Mouse (Mus musculus) midbrain, embryonic 10.5 days (tissue): ENCODE measurements around the gene Man2b1. TPM values are rescaled to one million over a fixed set of nuclear protein-coding genes. Genes with fewer than 3 reads are reported as not detected.

Experiments used
- DNase-seq: peaks from one replicate; pipeline ENCODE4 v3.0.0-alpha.2; 2017; ENCODE audit warnings: low spot score
- H3K27ac ChIP-seq: fragments of 300-500 bp; sonication (generic); replicated peaks from 2 replicates; pipeline ENCODE4 v1.5.1; 2016; ENCODE audit warnings: mild to moderate bottlenecking
- H3K27me3 ChIP-seq: fragments of 300-500 bp; sonication (generic); 2 replicates; pipeline ENCODE4 v1.6.1; 2016; ENCODE audit warnings: low read depth, mild to moderate bottlenecking; ENCODE audit not compliant: poor library complexity, severe bottlenecking
- H3K36me3 ChIP-seq: fragments of 300-500 bp; sonication (generic); 2 replicates; pipeline ENCODE4 v1.6.1; 2016; ENCODE audit warnings: mild to moderate bottlenecking, moderate library complexity
- H3K4me1 ChIP-seq: fragments of 300-500 bp; sonication (generic); 2 replicates; pipeline ENCODE4 v1.6.1; 2016
- H3K4me3 ChIP-seq: fragments of 300-500 bp; sonication (generic); 2 replicates; pipeline ENCODE4 v1.5.1; 2016; ENCODE audit warnings: mild to moderate bottlenecking, moderate library complexity
- H3K9me3 ChIP-seq: fragments of 300-500 bp; sonication (generic); replicated peaks from 2 replicates; pipeline ENCODE4 v1.6.1; 2016; ENCODE audit warnings: mild to moderate bottlenecking
- WGBS: fragments of 180-500 bp; shearing (Covaris S2); methylation state at CpG from one replicate; pipeline ENCODE4 v1.1.7; 2016; 5-methylcytosine and 5-hydroxymethylcytosine counted together
- polyA plus RNA-seq: library from polyadenylated mRNA; unstranded; fragments of >200 nt; fragmentation: Nextera tagmentation; extraction: Ambion mirVana; gene quantifications from 2 replicates; pipeline ENCODE4 v1.2.1, GENCODE M21; 2016

The Man2b1 gene
- polyA plus RNA-seq, result 23.5 and 23.7 TPM in 2 replicates

DNA sequence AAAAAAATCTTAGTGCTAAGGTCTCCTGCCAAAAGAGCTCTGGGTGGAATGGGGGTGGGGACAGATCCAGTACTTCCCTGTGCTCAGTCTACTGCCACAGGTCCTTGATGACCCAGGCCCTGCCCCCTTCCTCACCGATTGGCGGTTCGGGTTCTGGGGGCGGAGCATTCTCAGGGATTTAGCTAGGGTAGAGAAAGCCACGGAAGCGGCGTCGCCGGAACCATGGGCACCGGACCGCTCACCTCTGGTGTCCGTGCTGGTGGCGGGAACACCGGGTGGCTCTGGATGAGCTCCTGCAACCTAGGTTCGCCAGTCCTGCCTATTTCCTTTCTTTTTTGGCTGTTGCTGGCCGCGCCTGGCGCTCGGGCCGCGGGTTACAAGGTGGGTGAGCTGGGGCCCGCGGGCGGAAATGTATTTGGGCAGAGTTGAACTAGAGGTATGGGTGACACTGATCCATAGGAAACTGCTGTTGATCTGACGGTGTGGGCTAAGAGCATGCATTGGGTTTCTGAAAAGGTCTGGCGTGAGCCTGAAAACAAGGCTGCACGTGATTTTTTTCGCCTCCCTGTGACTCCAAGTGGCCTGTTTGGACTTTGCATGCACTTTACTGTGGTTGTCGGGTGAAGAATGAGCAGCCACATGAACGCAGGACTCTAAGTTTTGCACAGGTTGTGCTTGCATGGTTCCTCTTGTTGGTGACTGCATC lies at the start of gene Man2b1:
Man2b1 (plus strand) TSS at position 163 of the 706 bp plus-strand sequence.
- H3K4me1 ChIP-seq, result peaks cover 42% of the 10 kb centered on the region
- H3K27me3 ChIP-seq, result no peaks in the 10 kb centered on the region

DNA sequence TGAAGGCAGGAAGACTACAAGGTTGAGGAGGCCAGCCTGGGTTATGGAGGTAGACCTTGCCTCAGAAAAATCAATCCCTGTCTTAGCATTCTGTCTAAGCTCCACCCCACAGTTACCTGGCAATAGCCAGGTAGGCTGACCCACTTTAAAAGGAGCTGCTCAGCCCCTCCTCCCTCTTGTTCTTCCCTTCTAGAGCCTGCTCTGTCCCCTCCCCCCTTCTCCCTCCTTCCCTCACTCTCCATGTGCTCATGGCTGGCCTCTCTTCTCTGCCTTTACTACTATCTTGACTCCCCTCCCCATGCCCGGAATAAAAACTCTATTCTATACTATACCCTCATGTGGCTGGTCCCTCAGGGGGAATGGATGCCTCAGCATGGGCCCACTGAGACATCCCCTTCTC lies 49.2 kb upstream of the Man2b1 start:
- Histone ChIP-seq H3K4me1 (peaks cover 37% of the 10 kb centered on the region), H3K27me3 (no peaks in the 10 kb centered on the region), H3K27ac (no peak overlapping the region), H3K9me3 (no peaks in the 10 kb centered on the region), H3K36me3 (peaks cover 53% of the 10 kb centered on the region), H3K4me3 (no peak overlapping the region)
- DNase-seq, result no peak
- 71% methylated on average over 1 of the region's 1 CpGs for WGBS

More for the DNA sequence above, at the start of gene Man2b1:
- no peaks in the 10 kb centered on the region for H3K9me3 ChIP-seq
- peak; percentile 78 for DNase-seq
- peaks cover 44% of the 10 kb centered on the region for H3K36me3 ChIP-seq
- peak within 1 kb of the TSS; percentile 61 for H3K27ac ChIP-seq
- peak within 1 kb of the TSS; percentile 67 for H3K4me3 ChIP-seq
- 1% methylated on average over 30 of the region's 30 CpGs for WGBS

DNA sequence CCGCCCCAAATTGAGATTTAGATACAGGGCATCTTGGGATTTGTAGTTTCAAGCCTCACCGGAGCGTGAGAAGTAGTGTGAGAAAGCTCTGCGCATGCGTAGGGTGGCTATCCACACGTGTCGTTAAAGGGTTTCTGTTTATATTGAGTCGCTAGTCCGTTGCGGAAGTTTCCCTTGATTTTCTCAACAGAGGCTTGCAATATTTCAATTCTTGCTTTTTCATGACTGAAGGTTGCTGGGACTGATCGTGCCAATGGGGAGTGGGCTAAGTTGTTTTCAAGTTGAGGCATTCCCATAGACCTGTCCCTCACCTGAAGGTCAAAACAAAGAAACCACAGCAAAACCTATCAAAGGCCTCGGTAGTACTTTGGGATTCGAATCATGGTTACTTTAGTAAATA lies 48.3 kb upstream of the Man2b1 start:
- Histone ChIP-seq H3K27ac (0 out of 2 replicates have a peak overlapping the region, but pooled peaks have one; percentile 17), H3K4me3 (peak overlapping the region; percentile 76), H3K4me1 (peaks cover 38% of the 10 kb centered on the region), H3K27me3 (no peaks in the 10 kb centered on the region), H3K36me3 (peaks cover 49% of the 10 kb centered on the region), H3K9me3 (no peaks in the 10 kb centered on the region)
- 4% methylated on average over 13 of the region's 13 CpGs for WGBS
- DNase-seq, result peak; percentile 75

DNA sequence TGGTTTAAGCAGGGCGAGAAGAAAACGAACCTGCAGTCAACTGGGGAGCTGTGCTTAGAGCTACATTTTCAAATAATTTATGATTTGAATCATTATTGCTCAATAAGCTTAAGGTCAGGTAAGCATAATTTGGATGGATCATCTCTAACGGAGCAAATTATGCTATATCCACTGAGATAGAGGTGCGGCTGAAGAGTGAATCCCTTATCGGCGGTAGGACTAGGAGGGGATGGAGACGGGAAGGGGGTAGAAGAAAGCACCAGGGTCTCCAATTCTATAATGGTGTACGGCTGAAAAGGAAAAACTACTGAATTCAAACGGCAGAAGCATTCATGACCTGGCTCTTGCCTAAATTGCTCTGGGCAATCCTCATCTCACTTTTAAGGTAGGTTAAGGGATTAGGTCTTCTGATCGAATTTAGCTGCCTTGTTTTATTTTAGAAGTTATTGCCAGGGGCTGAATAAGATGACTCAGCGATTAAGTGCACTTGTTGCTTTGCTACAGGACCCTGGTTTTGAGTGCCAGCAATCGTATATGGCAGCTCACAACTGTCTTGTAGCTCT lies 47.8 kb upstream of the Man2b1 start:
- Histone ChIP-seq H3K4me3 (peak overlapping the region; percentile 76), H3K9me3 (no peaks in the 10 kb centered on the region), H3K36me3 (peaks cover 49% of the 10 kb centered on the region), H3K27ac (peak overlapping the region; percentile 99), H3K27me3 (no peaks in the 10 kb centered on the region), H3K4me1 (peaks cover 38% of the 10 kb centered on the region)
- DNase-seq, result no peak
- WGBS, result 8% methylated on average over 12 of the region's 12 CpGs

DNA sequence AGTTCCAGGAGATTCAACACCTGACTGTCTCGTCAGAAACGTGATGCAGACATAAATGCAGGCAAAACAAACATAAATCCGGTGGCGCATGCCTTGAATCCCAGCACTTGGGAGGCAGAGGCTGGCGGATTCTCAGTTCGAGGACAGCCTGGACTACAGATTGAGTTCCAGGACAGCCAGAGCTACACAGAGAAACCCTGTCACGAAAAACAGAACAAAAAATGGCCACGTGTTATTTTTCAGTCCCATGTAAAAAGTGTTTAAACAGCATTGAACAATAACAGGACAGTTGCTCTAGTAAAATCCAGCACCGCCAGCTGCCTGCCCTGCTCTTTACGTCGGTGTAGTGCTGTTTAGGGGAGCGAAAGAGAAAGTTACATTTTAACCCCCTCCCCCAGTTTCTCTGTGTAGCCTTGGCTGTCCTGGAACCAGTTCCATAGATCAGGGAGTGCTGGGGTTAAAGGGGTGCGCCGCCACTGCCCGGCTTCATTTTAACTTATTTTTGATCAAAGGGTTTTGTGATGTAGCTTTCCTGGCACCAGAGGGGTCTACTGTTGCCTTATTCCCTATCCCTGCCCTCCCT lies 47.3 kb upstream of the Man2b1 start:
- DNase-seq, result peak; percentile 40
- peak overlapping the region; percentile 99 for H3K27ac ChIP-seq
- no peaks in the 10 kb centered on the region for H3K9me3 ChIP-seq
- H3K4me1 ChIP-seq, result peaks cover 38% of the 10 kb centered on the region
- H3K27me3 ChIP-seq, result no peaks in the 10 kb centered on the region
- 1% methylated on average over 15 of the region's 15 CpGs for WGBS
- H3K36me3 ChIP-seq, result peaks cover 49% of the 10 kb centered on the region
- H3K4me3 ChIP-seq, result peak overlapping the region; percentile 76

DNA sequence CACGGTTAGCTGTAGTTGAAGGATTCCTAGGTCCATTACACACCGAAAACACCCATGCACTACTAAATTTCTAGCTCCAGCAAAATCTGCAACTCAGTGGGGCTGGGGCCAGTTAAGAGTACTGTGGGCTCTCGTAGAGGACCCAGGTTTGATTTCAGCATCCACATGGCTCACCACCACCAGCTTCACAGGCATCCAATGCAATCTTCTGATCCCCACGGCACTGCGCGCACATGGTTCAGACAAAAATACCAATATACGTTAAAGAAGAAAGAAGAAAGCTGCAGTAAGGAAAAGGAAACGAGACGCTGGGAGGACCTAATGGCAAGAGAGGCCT lies 46.7 kb upstream of the Man2b1 start:
- Histone ChIP-seq H3K4me1 (peaks cover 38% of the 10 kb centered on the region), H3K27me3 (no peaks in the 10 kb centered on the region), H3K4me3 (peak overlapping the region; percentile 76), H3K27ac (peak overlapping the region; percentile 99), H3K9me3 (no peaks in the 10 kb centered on the region), H3K36me3 (peaks cover 50% of the 10 kb centered on the region)
- 0% methylated on average over 9 of the region's 9 CpGs for WGBS
- no peak for DNase-seq

DNA sequence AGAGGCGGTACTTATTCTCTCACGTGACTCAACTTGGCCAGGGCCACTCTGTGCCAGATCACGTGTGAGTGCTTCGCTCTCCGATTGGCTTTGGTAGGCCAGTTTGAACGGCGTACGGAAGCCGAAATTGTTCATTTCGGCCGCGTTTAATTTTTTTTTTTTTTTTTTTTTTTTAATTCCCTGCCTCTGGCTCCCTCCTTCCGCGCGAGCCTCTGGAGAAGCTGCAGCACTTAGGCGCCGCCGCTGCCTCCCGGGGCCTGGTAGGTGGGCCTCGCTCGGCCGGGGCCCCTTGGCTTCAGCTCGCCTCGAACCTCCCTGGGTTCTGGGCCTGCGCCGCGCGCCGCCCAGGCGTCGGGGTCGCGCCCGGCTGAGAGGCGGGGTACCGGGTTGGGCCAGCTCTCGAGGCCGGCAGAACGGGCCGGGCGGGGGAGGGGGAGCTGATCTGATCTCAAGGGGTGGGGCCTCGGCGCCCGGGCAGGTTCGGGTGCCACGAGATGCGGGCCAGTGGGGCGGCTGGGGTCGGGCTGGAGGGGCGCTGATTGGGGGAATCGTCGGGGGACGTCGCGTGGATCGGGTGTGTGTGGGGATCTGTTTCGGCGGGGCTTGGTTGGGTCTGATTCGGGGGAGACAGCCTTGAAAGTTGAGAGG lies 46.2 kb upstream of the Man2b1 start, which contains the start of gene Tnpo2:
Tnpo2 (plus strand) TSS at position 198 of the 648 bp plus-strand sequence.
- H3K4me1 ChIP-seq, result peaks cover 38% of the 10 kb centered on the region
- WGBS, result under 1% methylated on average over 58 of the region's 59 CpGs
- no peaks in the 10 kb centered on the region for H3K9me3 ChIP-seq
- peak within 1 kb of the TSS; percentile 76 for H3K4me3 ChIP-seq
- peak within 1 kb of the TSS; percentile 99 for H3K27ac ChIP-seq
- no peaks in the 10 kb centered on the region for H3K27me3 ChIP-seq
- peaks cover 50% of the 10 kb centered on the region for H3K36me3 ChIP-seq
- peak; percentile 90 for DNase-seq

DNA sequence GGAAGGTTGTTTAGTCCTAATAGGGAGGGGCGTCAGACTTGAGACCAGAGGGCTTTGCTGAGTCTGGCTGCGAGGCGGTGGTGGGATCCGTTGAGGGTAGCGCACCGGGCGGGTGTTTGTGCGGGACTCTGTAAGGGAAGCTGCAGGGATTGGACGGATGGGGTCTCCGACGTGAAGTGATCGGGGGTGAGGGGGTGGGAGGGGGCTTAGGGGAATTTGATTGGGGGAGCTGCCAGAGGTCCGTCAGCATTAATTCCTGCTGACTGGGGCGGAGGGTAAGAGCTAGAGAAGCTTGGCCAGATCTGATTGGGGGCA lies 45.7 kb upstream of the Man2b1 start:
- Histone ChIP-seq H3K36me3 (peaks cover 50% of the 10 kb centered on the region), H3K4me1 (peaks cover 38% of the 10 kb centered on the region), H3K9me3 (no peaks in the 10 kb centered on the region), H3K4me3 (peak overlapping the region; percentile 76), H3K27ac (peak overlapping the region; percentile 99), H3K27me3 (no peaks in the 10 kb centered on the region)
- no peak for DNase-seq
- WGBS, result under 1% methylated on average over 14 of the region's 14 CpGs

DNA sequence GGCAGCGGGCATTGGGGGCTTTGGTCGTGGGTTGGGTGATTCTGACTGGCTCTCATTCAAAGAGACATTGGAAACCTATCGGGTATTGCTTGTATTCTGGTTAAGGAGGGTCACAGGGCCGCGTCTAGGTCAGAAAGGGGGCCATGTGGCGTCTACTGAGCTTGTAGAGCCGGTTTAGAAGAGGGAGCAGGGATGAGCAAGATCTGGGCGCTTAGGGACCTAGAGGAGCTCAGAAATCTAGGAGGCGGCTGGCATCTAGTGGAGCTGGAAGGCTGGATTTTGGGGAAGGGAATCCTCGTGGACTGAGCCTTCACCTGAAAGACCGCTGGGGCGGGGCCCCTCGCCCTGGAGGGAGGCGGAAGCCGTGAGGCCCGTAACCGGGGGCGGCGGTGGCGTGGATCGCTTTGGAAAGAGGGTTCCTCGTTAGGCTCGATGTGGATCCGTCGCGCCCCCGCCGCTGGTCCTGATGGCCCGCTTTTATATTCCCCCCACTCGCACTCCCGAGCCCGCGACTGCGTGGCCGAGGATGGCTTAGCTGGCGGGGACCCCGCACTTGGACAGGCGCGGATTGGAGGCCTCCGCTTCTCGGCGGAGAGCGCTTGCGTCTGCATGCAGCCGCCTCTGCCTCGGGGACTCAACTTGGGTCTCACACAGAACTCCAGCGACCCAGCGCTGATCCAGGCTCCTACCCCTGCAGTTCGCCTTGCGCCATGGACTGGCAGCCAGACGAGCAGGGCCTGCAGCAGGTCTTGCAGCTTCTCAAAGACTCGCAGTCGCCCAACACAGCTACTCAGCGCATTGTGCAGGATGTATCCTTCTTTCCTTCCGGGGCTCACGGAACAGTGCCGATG lies 45.2 kb upstream of the Man2b1 start:
- Histone ChIP-seq H3K36me3 (peaks cover 50% of the 10 kb centered on the region), H3K27ac (peak overlapping the region; percentile 99), H3K4me3 (peak overlapping the region; percentile 76), H3K27me3 (no peaks in the 10 kb centered on the region), H3K4me1 (peaks cover 38% of the 10 kb centered on the region), H3K9me3 (no peaks in the 10 kb centered on the region)
- peak; percentile 68 for DNase-seq
- 1% methylated on average over 57 of the region's 57 CpGs for WGBS

DNA sequence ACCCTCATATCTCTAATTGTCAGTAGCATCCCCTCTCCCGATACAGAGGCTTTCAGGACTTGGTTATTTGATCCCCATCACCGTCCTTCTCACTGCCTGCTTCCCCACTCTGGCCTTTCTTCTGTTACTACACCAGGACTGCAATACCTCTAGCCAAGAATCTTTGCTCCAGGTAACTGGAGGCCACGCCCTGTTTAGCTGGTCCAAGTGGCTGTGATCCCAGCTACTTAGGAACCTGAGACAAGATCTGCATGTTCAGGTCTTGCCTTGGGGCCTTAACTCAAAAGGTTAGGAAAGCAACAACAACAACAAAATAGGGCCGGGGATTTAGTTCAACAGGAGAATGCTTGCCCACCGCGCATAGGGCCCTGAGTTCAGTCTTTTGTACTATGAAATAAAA lies 39.5 kb upstream of the Man2b1 start:
- H3K27me3 ChIP-seq, result no peaks in the 10 kb centered on the region
- no peaks in the 10 kb centered on the region for H3K9me3 ChIP-seq
- H3K36me3 ChIP-seq, result peaks cover 93% of the 10 kb centered on the region
- no peak for DNase-seq
- no peak overlapping the region for H3K27ac ChIP-seq
- H3K4me3 ChIP-seq, result no peak overlapping the region
- H3K4me1 ChIP-seq, result peaks cover 10% of the 10 kb centered on the region
- 93% methylated on average over 6 of the region's 6 CpGs for WGBS

DNA sequence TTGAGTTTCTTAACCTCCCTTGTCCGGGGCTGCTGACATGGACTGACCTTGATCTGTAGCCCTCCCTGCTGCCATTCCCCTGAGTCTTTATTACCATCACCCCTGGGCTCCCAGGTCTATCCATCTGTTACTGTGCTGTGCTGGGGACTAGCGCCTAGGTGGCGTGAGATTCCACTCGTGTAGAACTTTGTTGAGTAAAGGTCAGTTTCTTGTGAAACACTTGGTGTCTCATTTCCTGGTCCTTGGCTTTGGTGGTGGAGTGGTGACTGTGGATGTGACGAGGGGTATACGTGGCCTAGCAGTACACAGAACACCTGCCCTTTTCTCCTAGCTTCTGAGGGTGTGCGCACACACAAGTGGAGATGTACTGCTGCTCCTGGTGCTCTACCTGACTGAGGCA lies 25.7 kb upstream of the Man2b1 start:
- Histone ChIP-seq H3K4me3 (no peak overlapping the region), H3K27ac (no peak overlapping the region), H3K36me3 (peaks cover 54% of the 10 kb centered on the region), H3K27me3 (no peaks in the 10 kb centered on the region), H3K4me1 (peaks cover 20% of the 10 kb centered on the region), H3K9me3 (no peaks in the 10 kb centered on the region)
- WGBS, result 89% methylated on average over 7 of the region's 7 CpGs
- DNase-seq, result no peak

DNA sequence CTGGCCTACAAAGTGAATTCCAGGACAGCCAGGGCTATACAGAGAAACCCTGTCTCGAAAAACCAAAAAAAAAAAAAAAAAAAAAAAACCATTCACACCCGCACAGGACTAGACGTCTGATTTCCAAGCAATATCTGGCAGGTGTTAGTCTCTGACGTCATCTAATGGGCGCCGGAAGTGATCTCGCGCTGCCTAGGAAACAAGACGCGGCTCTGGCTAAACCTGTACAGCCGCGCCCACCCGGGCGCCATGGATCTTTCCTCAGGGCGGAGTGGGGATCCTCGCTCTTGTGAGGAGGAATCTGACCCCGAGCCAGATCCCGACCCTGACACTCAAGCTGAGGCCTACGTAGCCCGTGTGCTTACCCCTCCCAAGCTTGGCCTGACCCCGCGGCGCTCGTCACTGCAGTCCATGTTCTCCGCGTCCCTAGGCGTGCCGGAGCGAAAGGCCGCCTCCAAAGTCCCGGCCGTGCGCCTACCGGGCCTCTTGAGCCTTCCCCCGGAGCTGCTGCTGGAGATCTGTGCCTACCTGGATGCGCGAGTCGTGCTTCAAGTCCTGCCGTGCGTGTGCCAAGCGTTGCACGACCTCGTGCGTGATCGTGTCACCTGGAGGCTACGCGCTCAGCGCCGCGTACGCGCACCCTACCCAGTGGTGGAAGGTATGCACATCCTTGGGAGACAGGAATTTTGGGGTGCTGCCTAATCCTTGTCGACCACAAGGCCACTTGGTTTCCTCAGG lies 23.0 kb upstream of the Man2b1 start, which contains the start of gene Fbxw9:
Fbxw9 (plus strand) TSS at position 177 of the 738 bp plus-strand sequence.
- Histone ChIP-seq H3K36me3 (peaks cover 46% of the 10 kb centered on the region), H3K4me3 (peak within 1 kb of the TSS; percentile 93), H3K4me1 (peaks cover 20% of the 10 kb centered on the region), H3K9me3 (no peaks in the 10 kb centered on the region), H3K27me3 (no peaks in the 10 kb centered on the region), H3K27ac (peak within 1 kb of the TSS; percentile 78)
- WGBS, result under 1% methylated on average over 53 of the region's 53 CpGs
- peak; percentile 90 for DNase-seq
